Mouse (Mus musculus) heart, adult 2 months (tissue): ENCODE data around the gene Upp2. TPM values are rescaled to one million over a fixed set of nuclear protein-coding genes. Genes with fewer than 3 reads are reported as not detected.
A peak's percentile ranks its signal among the peaks of the same experiment; 100 is the strongest.

ENCODE experiments used
- DNase-seq, 2 experiments: peaks; one replicate each; pipeline ENCODE4 v3.0.0; 2021
- H3K27ac ChIP-seq: fragments of 200-600 bp; 2 replicates; pipeline ENCODE4 v1.8.1; 2022
- H3K27me3 ChIP-seq: fragments of 200-500 bp; 2 replicates; pipeline ENCODE4 v1.6.1; 2012; ENCODE audit warnings: mild to moderate bottlenecking, low read length, inconsistent platforms, mixed read lengths; ENCODE audit not compliant: control insufficient read depth, insufficient read depth
- H3K36me3 ChIP-seq: fragments of 200-500 bp; 2 replicates; pipeline ENCODE4 v1.6.1; 2012; ENCODE audit warnings: low read length, inconsistent platforms; ENCODE audit not compliant: control insufficient read depth, insufficient read depth
- H3K4me1 ChIP-seq: fragments of 200-500 bp; 2 replicates; pipeline ENCODE4 v1.6.1; 2011; ENCODE audit warnings: low read length; ENCODE audit not compliant: control insufficient read depth, insufficient read depth
- H3K4me3 ChIP-seq: fragments of 200-600 bp; 2 replicates; pipeline ENCODE4 v1.8.1; 2022
- H3K79me2 ChIP-seq: fragments of 200-500 bp; replicated peaks from 2 replicates; pipeline ENCODE4 v1.6.1; 2012; ENCODE audit warnings: mild to moderate bottlenecking, inconsistent platforms, low read length, moderate library complexity, mixed read lengths; ENCODE audit not compliant: control insufficient read depth, insufficient read depth
- H3K9ac ChIP-seq: fragments of 200-500 bp; 2 replicates; pipeline ENCODE4 v1.6.1; 2012; ENCODE audit warnings: low read depth, mild to moderate bottlenecking, control low read depth, inconsistent platforms, low read length, mixed read lengths
- CTCF ChIP-seq: fragments of 200-600 bp; IDR thresholded peaks from 2 replicates; pipeline ENCODE4 v1.8.1; 2022; ENCODE audit warnings: antibody characterized with exemption, mild to moderate bottlenecking, moderate library complexity
- EP300 ChIP-seq: fragments of 200-500 bp; IDR thresholded peaks from 2 replicates; pipeline ENCODE4 v1.6.1; 2011; ENCODE audit warnings: low read depth, low read length, control low read depth; ENCODE audit not compliant: insufficient read depth
- POLR2A ChIP-seq: fragments of 200-500 bp; IDR thresholded peaks from 2 replicates; pipeline ENCODE4 v1.6.1; 2011; ENCODE audit warnings: mild to moderate bottlenecking, low read depth, low read length, control low read depth; ENCODE audit not compliant: insufficient read depth
- WGBS: fragments of 180-500 bp; shearing (Covaris S2); methylation state at CpG from one replicate; pipeline ENCODE4 v1.1.7; 2018; 5-methylcytosine and 5-hydroxymethylcytosine counted together
- intact Hi-C: fragments of 180-260 bp; cut with DNase I; formaldehyde crosslinking; loops from one replicate; pipeline ENCODE4 v1.15.1; 2025
- polyA plus RNA-seq: library from polyadenylated mRNA; depleted of rRNA; stranded (reverse); fragments of >200 nt; gene quantifications from 2 replicates; pipeline ENCODE4 v1.2.3, GENCODE M21; 2012
- total RNA-seq, 2 experiments: library from RNA; stranded (reverse); gene quantifications; 2 replicates each; pipeline ENCODE4 v1.2.3; 2021

The Upp2 gene
- total and polyA plus RNA-seq, 3 experiments: 2.2 to 3.3 (median 3.0) TPM

DNA sequence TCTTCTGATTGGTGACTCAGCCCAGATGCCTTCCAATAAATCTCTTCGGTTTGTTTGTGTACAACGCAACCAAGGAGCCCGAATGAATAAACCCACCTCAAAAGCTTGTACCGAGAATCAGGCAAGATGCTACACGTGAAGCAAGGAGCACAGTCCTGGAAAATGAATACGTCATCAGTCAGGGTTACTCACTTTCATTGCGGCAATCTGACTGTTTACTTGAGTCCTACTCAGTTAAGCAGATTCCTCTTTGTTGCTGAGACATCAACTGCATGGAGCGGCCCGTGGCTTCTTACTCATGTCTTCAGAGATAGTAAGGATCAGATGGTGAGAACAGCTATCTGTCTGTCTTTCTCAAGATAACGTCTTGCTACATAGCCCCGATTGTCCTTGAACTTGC, 66.7 kb downstream of the Upp2 start:
- Histone ChIP-seq H3K4me3 (no peak overlapping the region), H3K27ac (no peak overlapping the region), H3K27me3 (no peaks in the 10 kb centered on the region), H3K36me3 (no peaks in the 10 kb centered on the region), H3K4me1 (no peaks in the 10 kb centered on the region), H3K79me2 (no peaks in the 10 kb centered on the region), H3K9ac (no peak overlapping the region)
- no peak for DNase-seq
- intact Hi-C loops: no loop called here
- no peak for TF ChIP-seq EP300
- 92% methylated on average over 11 of the region's 11 CpGs for WGBS

DNA sequence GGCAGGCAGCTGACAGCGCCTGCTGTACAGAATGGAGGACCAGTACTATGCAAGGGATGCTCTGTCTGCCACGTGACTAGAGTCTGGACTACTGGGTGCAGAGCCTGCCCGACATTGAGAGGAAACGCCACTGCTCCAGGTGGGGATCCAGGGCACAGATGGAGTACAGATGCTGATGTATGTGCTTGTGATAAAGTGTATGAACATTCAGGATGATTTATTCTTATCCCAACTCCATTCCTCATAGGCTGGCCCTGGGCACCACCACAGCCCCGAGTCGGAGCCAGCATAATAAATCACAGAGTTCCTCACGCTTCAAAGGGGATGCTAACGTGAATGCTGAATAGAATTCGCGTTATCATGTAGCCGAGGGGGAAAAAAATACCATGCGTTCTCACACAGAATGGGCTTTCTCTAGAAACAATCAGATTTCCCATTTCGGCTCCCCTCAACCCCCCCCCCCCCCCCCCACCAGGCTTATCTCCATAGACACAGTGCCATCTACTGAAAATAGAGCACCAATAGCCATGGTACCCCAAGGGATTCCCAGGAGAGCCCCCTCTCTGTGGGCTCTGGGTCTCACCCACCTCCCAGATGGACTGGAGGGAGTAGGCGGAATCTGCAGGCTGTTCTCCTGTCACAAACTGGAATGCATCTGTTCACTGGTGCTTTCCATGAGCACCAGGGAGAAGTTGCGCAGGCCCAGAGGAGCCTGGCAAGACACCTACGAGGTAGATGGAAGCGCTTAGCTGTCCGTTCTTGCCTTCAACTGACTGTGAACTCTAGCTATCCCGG, 74.9 kb downstream of the Upp2 start:
- no peak overlapping the region for H3K4me3 ChIP-seq
- TF ChIP-seq CTCF (no peak), EP300 (no peak), POLR2A (no peak)
- no peaks in the 10 kb centered on the region for H3K79me2 ChIP-seq
- H3K36me3 ChIP-seq: no peaks in the 10 kb centered on the region
- no peaks in the 10 kb centered on the region for H3K27me3 ChIP-seq
- 82% methylated on average over 19 of the region's 19 CpGs for WGBS
- H3K4me1 ChIP-seq: no peaks in the 10 kb centered on the region
- intact Hi-C loops: no loop called here
- H3K27ac ChIP-seq: no peak overlapping the region
- H3K9ac ChIP-seq: no peak overlapping the region
- no peak for DNase-seq

- TF ChIP-seq CTCF: no peak
- TF ChIP-seq EP300: no peak
- no peak for TF ChIP-seq POLR2A
- 92% methylated on average over 6 of the region's 6 CpGs for WGBS
- Histone ChIP-seq H3K4me3 (no peak overlapping the region), H3K27ac (no peak overlapping the region), H3K4me1 (no peaks in the 10 kb centered on the region), H3K36me3 (no peaks in the 10 kb centered on the region), H3K9ac (no peak overlapping the region), H3K79me2 (no peaks in the 10 kb centered on the region), H3K27me3 (no peaks in the 10 kb centered on the region)
- intact Hi-C loops: no loop called here
- DNase-seq: no peak
These were observed 78.6 kb downstream of the Upp2 start for GRCm38 (mm10) chr2:58645667-58646066.

- WGBS: 86% methylated on average over 6 of the region's 6 CpGs
- Histone ChIP-seq H3K27ac (no peak overlapping the region), H3K36me3 (no peaks in the 10 kb centered on the region), H3K4me3 (no peak overlapping the region), H3K4me1 (no peaks in the 10 kb centered on the region), H3K27me3 (no peaks in the 10 kb centered on the region), H3K9ac (no peak overlapping the region), H3K79me2 (no peaks in the 10 kb centered on the region)
- TF ChIP-seq CTCF (no peak), POLR2A (no peak), EP300 (no peak)
- DNase-seq: no peak
- intact Hi-C loops: no loop called here
These were observed 88.1 kb downstream of the Upp2 start for GRCm38 (mm10) chr2:58655169-58655568.

GRCm38 (mm10) chr2:58656959-58657358, 89.9 kb downstream of the Upp2 start:
- TF ChIP-seq CTCF (no peak), POLR2A (no peak), EP300 (no peak)
- no peak for DNase-seq
- H3K9ac ChIP-seq: no peak overlapping the region
- no peaks in the 10 kb centered on the region for H3K79me2 ChIP-seq
- no peaks in the 10 kb centered on the region for H3K4me1 ChIP-seq
- intact Hi-C loops: no loop called here
- WGBS: 98% methylated on average over 1 of the region's 1 CpGs
- no peak overlapping the region for H3K4me3 ChIP-seq
- no peaks in the 10 kb centered on the region for H3K36me3 ChIP-seq
- H3K27me3 ChIP-seq: no peaks in the 10 kb centered on the region
- H3K27ac ChIP-seq: no peak overlapping the region

GRCm38 (mm10) chr2:58657855-58658254, 90.8 kb downstream of the Upp2 start:
- Histone ChIP-seq H3K27ac (no peak overlapping the region), H3K36me3 (no peaks in the 10 kb centered on the region), H3K9ac (no peak overlapping the region), H3K4me1 (no peaks in the 10 kb centered on the region), H3K27me3 (no peaks in the 10 kb centered on the region), H3K79me2 (no peaks in the 10 kb centered on the region), H3K4me3 (no peak overlapping the region)
- DNase-seq: no peak
- 96% methylated on average over 10 of the region's 10 CpGs for WGBS
- peak; percentile 33 for TF ChIP-seq CTCF
- no peak for TF ChIP-seq EP300
- intact Hi-C loops: no loop called here
